Mouse (Mus musculus) CH12.LX (cell line): Measurements from ENCODE around the gene Fryl.

Source experiments
- CHD2 ChIP-seq: IDR thresholded peaks from 2 replicates; pipeline ENCODE4 v1.6.1; 2011; ENCODE audit warnings: low read length, improper control_type of control experiment
- CTCF ChIP-seq, 2 experiments: IDR thresholded peaks in 1 of 2; conservative IDR thresholded peaks in 1 of 2; 2 replicates each; pipeline ENCODE4 v1.5.1; 2011 to 2012; ENCODE audit warnings: low read depth in 2 of 2, low read length in 2 of 2, improper control_type of control experiment in 1 of 2, inconsistent platforms in 1 of 2, mild to moderate bottlenecking in 1 of 2, moderate library complexity in 1 of 2
- E2F4 ChIP-seq: IDR thresholded peaks from 2 replicates; pipeline ENCODE4 v1.6.1; 2011; ENCODE audit warnings: low read depth, low read length, improper control_type of control experiment; ENCODE audit not compliant: insufficient replicate concordance
- ETS1 ChIP-seq: conservative IDR thresholded peaks from 2 replicates; pipeline ENCODE4 v1.6.1; 2012; ENCODE audit warnings: low read depth, mild to moderate bottlenecking, inconsistent platforms, low read length, improper control_type of control experiment, moderate library complexity
- HCFC1 ChIP-seq: IDR thresholded peaks from 2 replicates; pipeline ENCODE4 v1.6.1; 2012; ENCODE audit warnings: low read depth, mild to moderate bottlenecking, inconsistent platforms, low read length, improper control_type of control experiment
- KAT2A ChIP-seq: IDR thresholded peaks from 2 replicates; pipeline ENCODE4 v1.6.1; 2012; ENCODE audit warnings: low read length, improper control_type of control experiment, inconsistent platforms; ENCODE audit not compliant: insufficient replicate concordance
- MAFK ChIP-seq: IDR thresholded peaks from 2 replicates; pipeline ENCODE4 v1.6.1; 2011; ENCODE audit warnings: low read length, improper control_type of control experiment; ENCODE audit not compliant: insufficient replicate concordance
- MAX ChIP-seq: IDR thresholded peaks from 2 replicates; pipeline ENCODE4 v1.6.1; 2011; ENCODE audit warnings: low read length, improper control_type of control experiment
- NRF1 ChIP-seq: IDR thresholded peaks from 2 replicates; pipeline ENCODE4 v1.6.1; 2014; ENCODE audit warnings: low read depth, mild to moderate bottlenecking, inconsistent platforms, low read length, improper control_type of control experiment, moderate library complexity
- POLR2A ChIP-seq: IDR thresholded peaks from 2 replicates; pipeline ENCODE4 v1.6.1; 2011; ENCODE audit warnings: low read depth, mild to moderate bottlenecking, improper control_type of control experiment, low read length
- POLR2AphosphoS2 ChIP-seq: IDR thresholded peaks from 2 replicates; pipeline ENCODE4 v1.6.1; 2011; ENCODE audit warnings: low read depth, low read length, improper control_type of control experiment
- SIN3A ChIP-seq: IDR thresholded peaks from 2 replicates; pipeline ENCODE4 v1.6.1; 2012; ENCODE audit warnings: low read length, improper control_type of control experiment, inconsistent platforms
- USF1 ChIP-seq: IDR thresholded peaks from 2 replicates; pipeline ENCODE4 v1.6.1; 2014; ENCODE audit warnings: low read depth, mild to moderate bottlenecking, inconsistent platforms, low read length, improper control_type of control experiment
- ZKSCAN1 ChIP-seq: IDR thresholded peaks from 2 replicates; pipeline ENCODE4 v1.6.1; 2012; ENCODE audit warnings: low read depth, inconsistent platforms, low read length, improper control_type of control experiment, borderline replicate concordance

- TF ChIP-seq POLR2A (no peak), CTCF (conservative IDR thresholded peaks at IDR 0.05 in 1 of 2, IDR thresholded peaks at IDR 0.05 in 1 of 2; ENCODE audit: low read depth in 2 of 2, low read length in 2 of 2) (no peak), CHD2 (no peak), SIN3A (no peak), NRF1 (no peak), POLR2AphosphoS2 (no peak), MAX (no peak), ETS1 (no peak), ZKSCAN1 (no peak), KAT2A (no peak), HCFC1 (no peak), MAFK (no peak), E2F4 (no peak), USF1 (no peak)
Measured at GRCm38 (mm10) chr5:73160440-73160839, 96.0 kb downstream of the Fryl start.
